Mouse (Mus musculus): ENCODE results near the gene Natd1. TPM values are rescaled to one million over a fixed set of nuclear protein-coding genes. Genes with fewer than 3 reads are reported as not detected.

Gene Natd1
- polyA plus RNA-seq, 1 experiment from 2014 or later, result 39.2 TPM

- Histone ChIP-seq H3K4me2 (peak overlapping the region; percentile 92), H3K4me3 (peak overlapping the region; percentile 95), H3K4me1 (peaks cover 42% of the 10 kb centered on the region), H3K9me3 (no peaks in the 10 kb centered on the region), H3K27ac (no peak overlapping the region), H3K27me3 (replicated peaks) (no peaks in the 10 kb centered on the region; the same call in 1 of the 2 replicates), H3K9ac (peak overlapping the region; percentile 51), H3K36me3 (replicated peaks) (no peaks in the 10 kb centered on the region)
- 3% methylated on average over 30 of the region's 30 CpGs for whole genome bisulfite sequencing
- peak; percentile 56 for ATAC-seq (replicated peaks)
Measured at GRCm38 (mm10) chr11:60931282-60931868, 16.8 kb upstream of the Natd1 start.

GRCm38 (mm10) chr11:60930724-60931281, 16.3 kb upstream of the Natd1 start:
- peak overlapping the region; percentile 95 for H3K4me3 ChIP-seq
- ATAC-seq (replicated peaks), result no peak
- no peaks in the 10 kb centered on the region for H3K9me3 ChIP-seq
- no peaks in the 10 kb centered on the region; the same call in 1 of the 2 replicates for H3K27me3 ChIP-seq (replicated peaks)
- 29% methylated on average over 7 of the region's 7 CpGs for WGBS
- H3K4me1 ChIP-seq, result peaks cover 42% of the 10 kb centered on the region
- peak overlapping the region; percentile 51; the same call in 1 of the 2 replicates for H3K9ac ChIP-seq
- H3K4me2 ChIP-seq, result peak overlapping the region; percentile 92
- no peak overlapping the region for H3K27ac ChIP-seq
- H3K36me3 ChIP-seq (replicated peaks), result no peaks in the 10 kb centered on the region

GRCm38 (mm10) chr11:60927264-60927663, 12.7 kb upstream of the Natd1 start:
- H3K27ac ChIP-seq, result 0 out of 2 replicates have a peak overlapping the region, but pooled peaks have one; percentile 48
- H3K4me2 ChIP-seq, result peak overlapping the region; percentile 51
- peaks cover 17% of the 10 kb centered on the region for H3K4me1 ChIP-seq
- no peak overlapping the region for H3K9ac ChIP-seq
- H3K36me3 ChIP-seq (replicated peaks), result no peaks in the 10 kb centered on the region
- under 1% methylated on average over 9 of the region's 9 CpGs for WGBS
- peak overlapping the region; percentile 27 for H3K4me3 ChIP-seq
- H3K9me3 ChIP-seq, result no peaks in the 10 kb centered on the region
- no peaks in the 10 kb centered on the region; the same call in 1 of the 2 replicates for H3K27me3 ChIP-seq (replicated peaks)
- peak; percentile 60 for ATAC-seq (replicated peaks)

- no peak overlapping the region for H3K27ac ChIP-seq
- peaks cover 9% of the 10 kb centered on the region for H3K4me1 ChIP-seq
- H3K27me3 ChIP-seq (replicated peaks), result no peaks in the 10 kb centered on the region; the same call in 1 of the 2 replicates
- no peaks in the 10 kb centered on the region for H3K36me3 ChIP-seq (replicated peaks)
- H3K4me3 ChIP-seq, result no peak overlapping the region
- no peak for ATAC-seq (replicated peaks)
- no peaks in the 10 kb centered on the region for H3K9me3 ChIP-seq
- WGBS, result 82% methylated on average over 1 of the region's 1 CpGs
- H3K4me2 ChIP-seq, result no peak overlapping the region
- H3K9ac ChIP-seq, result no peak overlapping the region
Measured at GRCm38 (mm10) chr11:60924981-60925380, 10.4 kb upstream of the Natd1 start.

GRCm38 (mm10) chr11:60924498-60924897, 9.9 kb upstream of the Natd1 start:
- no peaks in the 10 kb centered on the region for H3K27me3 ChIP-seq (replicated peaks)
- 50% methylated on average over 6 of the region's 6 CpGs for WGBS
- H3K9ac ChIP-seq, result no peak overlapping the region
- no peak for ATAC-seq (replicated peaks)
- no peak overlapping the region for H3K27ac ChIP-seq
- H3K4me3 ChIP-seq, result no peak overlapping the region
- H3K9me3 ChIP-seq, result no peaks in the 10 kb centered on the region
- H3K4me1 ChIP-seq, result peaks cover 9% of the 10 kb centered on the region
- H3K4me2 ChIP-seq, result no peak overlapping the region
- H3K36me3 ChIP-seq (replicated peaks), result no peaks in the 10 kb centered on the region

- H3K4me3 ChIP-seq, result no peak overlapping the region
- 68% methylated on average over 5 of the region's 5 CpGs for WGBS
- no peak for ATAC-seq (replicated peaks)
- H3K36me3 ChIP-seq (replicated peaks), result no peaks in the 10 kb centered on the region
- H3K9ac ChIP-seq, result no peak overlapping the region
- H3K9me3 ChIP-seq, result no peaks in the 10 kb centered on the region
- H3K4me2 ChIP-seq, result no peak overlapping the region
- H3K27ac ChIP-seq, result no peak overlapping the region
- H3K27me3 ChIP-seq (replicated peaks), result no peaks in the 10 kb centered on the region
- H3K4me1 ChIP-seq, result peaks cover 9% of the 10 kb centered on the region
Measured at GRCm38 (mm10) chr11:60922964-60923363, 8.4 kb upstream of the Natd1 start.

- Histone ChIP-seq H3K4me2 (no peak overlapping the region), H3K36me3 (replicated peaks) (no peaks in the 10 kb centered on the region), H3K4me3 (no peak overlapping the region), H3K9ac (no peak overlapping the region), H3K27me3 (replicated peaks) (no peaks in the 10 kb centered on the region), H3K4me1 (peaks cover 4% of the 10 kb centered on the region), H3K27ac (no peak overlapping the region), H3K9me3 (no peaks in the 10 kb centered on the region)
- 70% methylated on average over 1 of the region's 1 CpGs for WGBS
- ATAC-seq (replicated peaks), result no peak
Measured at GRCm38 (mm10) chr11:60922195-60922594, 7.6 kb upstream of the Natd1 start.

- 79% methylated on average over 2 of the region's 2 CpGs for WGBS
- ATAC-seq (replicated peaks), result no peak
- H3K27ac ChIP-seq, result no peak overlapping the region
- H3K9ac ChIP-seq, result no peak overlapping the region
- no peaks in the 10 kb centered on the region for H3K27me3 ChIP-seq (replicated peaks)
- no peaks in the 10 kb centered on the region for H3K36me3 ChIP-seq (replicated peaks)
- no peak overlapping the region for H3K4me3 ChIP-seq
- peaks cover 4% of the 10 kb centered on the region for H3K4me1 ChIP-seq
- no peaks in the 10 kb centered on the region for H3K9me3 ChIP-seq
- no peak overlapping the region for H3K4me2 ChIP-seq
Measured at GRCm38 (mm10) chr11:60920021-60920420, 5.5 kb upstream of the Natd1 start.

GRCm38 (mm10) chr11:60915201-60915600, 651 bp upstream of the Natd1 start:
- Histone ChIP-seq H3K9me3 (no peaks in the 10 kb centered on the region), H3K4me3 (no peak overlapping the region), H3K4me2 (no peak overlapping the region), H3K4me1 (peaks cover 35% of the 10 kb centered on the region), H3K27ac (no peak overlapping the region), H3K27me3 (replicated peaks) (no peaks in the 10 kb centered on the region), H3K9ac (no peak overlapping the region), H3K36me3 (replicated peaks) (no peaks in the 10 kb centered on the region)
- no peak for ATAC-seq (replicated peaks)
- 73% methylated on average over 4 of the region's 4 CpGs for WGBS

GRCm38 (mm10) chr11:60913301-60914196, 1.0 kb downstream of the Natd1 start:
- no peaks in the 10 kb centered on the region for H3K36me3 ChIP-seq (replicated peaks)
- peak overlapping the region; percentile 89 for H3K4me2 ChIP-seq
- H3K4me1 ChIP-seq, result peaks cover 35% of the 10 kb centered on the region
- H3K9me3 ChIP-seq, result no peaks in the 10 kb centered on the region
- peak overlapping the region; percentile 98 for H3K9ac ChIP-seq
- H3K27ac ChIP-seq, result peak overlapping the region; percentile 84
- peak overlapping the region; percentile 100 for H3K4me3 ChIP-seq
- no peaks in the 10 kb centered on the region for H3K27me3 ChIP-seq (replicated peaks)
- ATAC-seq (replicated peaks), result peak; percentile 97
- under 1% methylated on average over 80 of the region's 86 CpGs for WGBS

GRCm38 (mm10) chr11:60912525-60912973, 2.0 kb downstream of the Natd1 start:
- no peaks in the 10 kb centered on the region for H3K36me3 ChIP-seq (replicated peaks)
- H3K4me2 ChIP-seq, result peak overlapping the region; percentile 89
- no peak for ATAC-seq (replicated peaks)
- peak overlapping the region; percentile 100 for H3K4me3 ChIP-seq
- H3K4me1 ChIP-seq, result peaks cover 35% of the 10 kb centered on the region
- H3K9me3 ChIP-seq, result no peaks in the 10 kb centered on the region
- 26% methylated on average over 7 of the region's 7 CpGs for WGBS
- peak overlapping the region; percentile 98 for H3K9ac ChIP-seq
- no peaks in the 10 kb centered on the region for H3K27me3 ChIP-seq (replicated peaks)
- no peak overlapping the region for H3K27ac ChIP-seq

GRCm38 (mm10) chr11:60909626-60910025, 4.9 kb downstream of the Natd1 start:
- ATAC-seq (replicated peaks), result no peak
- Histone ChIP-seq H3K9me3 (no peaks in the 10 kb centered on the region), H3K36me3 (replicated peaks) (peaks cover 14% of the 10 kb centered on the region), H3K27ac (no peak overlapping the region), H3K9ac (no peak overlapping the region), H3K4me3 (no peak overlapping the region), H3K4me1 (peaks cover 27% of the 10 kb centered on the region), H3K4me2 (no peak overlapping the region), H3K27me3 (replicated peaks) (no peaks in the 10 kb centered on the region)
- WGBS, result 83% methylated on average over 1 of the region's 1 CpGs
